Mouse (Mus musculus): ENCODE results near the gene Sh3glb1.
A peak's percentile ranks its signal among the peaks of the same experiment; 100 is the strongest.
"Not testable (repeated sequence)": the region's sequence is repeated elsewhere in the genome, so short reads cannot be mapped to it uniquely, and the experiment has no call there.

The Sh3glb1 gene

DNA sequence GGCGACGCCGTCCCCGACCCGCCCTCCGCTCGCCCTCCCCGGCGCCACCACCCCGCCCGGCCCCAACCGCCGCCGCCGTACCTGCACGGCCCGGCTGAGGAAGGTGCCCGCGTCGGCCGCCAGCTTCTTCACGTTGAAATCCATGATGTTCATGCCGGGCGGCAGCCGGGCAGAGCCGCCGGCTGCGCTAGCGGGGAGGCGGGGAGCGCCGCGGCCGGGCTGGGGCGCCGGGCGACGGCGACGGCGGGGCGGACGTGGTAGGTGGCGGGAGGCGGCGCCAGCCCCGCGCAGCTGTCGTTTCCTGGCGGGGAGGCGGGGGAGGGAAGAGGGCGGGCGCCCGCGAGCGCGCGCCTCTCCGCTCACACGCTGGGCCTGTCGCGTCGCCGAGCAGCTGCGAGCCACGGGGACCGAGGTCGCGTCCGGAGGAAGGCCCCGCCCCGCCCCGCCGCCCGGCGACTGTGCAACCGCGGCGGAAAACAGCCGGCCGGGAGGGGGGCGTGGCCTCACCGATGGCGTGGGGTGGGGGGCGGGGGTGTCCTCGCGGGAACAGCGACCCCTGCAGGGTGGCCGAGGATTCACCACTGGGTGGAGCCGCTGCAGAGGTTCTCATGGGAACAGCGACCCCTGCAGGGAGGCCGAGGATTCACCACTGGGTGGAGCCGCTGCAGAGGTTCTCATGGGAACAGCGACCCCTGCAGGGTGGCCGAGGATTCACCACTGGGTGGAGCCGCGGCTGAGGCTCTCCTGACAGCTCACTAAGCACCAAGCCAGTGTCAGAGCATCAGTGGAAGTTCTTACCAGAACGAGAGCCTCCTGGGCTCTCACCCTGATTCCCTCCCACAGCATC is at the start of gene Sh3glb1:
Gene Sh3glb1 (minus strand): TSS at position 435 of the 847 bp plus-strand sequence.
- DNase-seq, result peak; percentile 96

DNA sequence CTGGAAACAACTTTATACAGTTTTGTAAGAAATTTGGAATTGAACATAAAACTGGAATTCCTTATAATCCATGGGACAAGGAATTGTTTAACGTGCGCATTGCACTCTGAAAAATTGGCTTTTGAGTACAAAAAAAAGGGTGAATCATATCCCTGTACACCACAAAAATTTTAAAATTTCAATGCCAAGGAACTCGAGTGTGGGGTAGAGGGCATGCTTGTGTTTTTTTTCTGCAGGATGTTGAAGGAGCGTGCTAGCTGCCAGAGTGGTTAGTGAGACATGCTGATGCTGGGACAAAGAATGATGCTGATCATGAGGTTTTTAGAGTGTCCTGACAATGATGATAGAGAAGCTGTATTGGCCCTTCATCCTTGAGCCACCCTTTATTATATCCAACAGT is 45.0 kb upstream of the Sh3glb1 start:
- no peak for DNase-seq

- DNase-seq, result no peak
Measured at GRCm38 (mm10) chr3:144761454-144761853, 41.3 kb upstream of the Sh3glb1 start.

- DNase-seq, result no peak
Measured at GRCm38 (mm10) chr3:144760592-144761309, 40.6 kb upstream of the Sh3glb1 start, which contains the start of gene Clca3a1. Gene Clca3a1 (minus strand): TSS chr3:144760977.

DNA sequence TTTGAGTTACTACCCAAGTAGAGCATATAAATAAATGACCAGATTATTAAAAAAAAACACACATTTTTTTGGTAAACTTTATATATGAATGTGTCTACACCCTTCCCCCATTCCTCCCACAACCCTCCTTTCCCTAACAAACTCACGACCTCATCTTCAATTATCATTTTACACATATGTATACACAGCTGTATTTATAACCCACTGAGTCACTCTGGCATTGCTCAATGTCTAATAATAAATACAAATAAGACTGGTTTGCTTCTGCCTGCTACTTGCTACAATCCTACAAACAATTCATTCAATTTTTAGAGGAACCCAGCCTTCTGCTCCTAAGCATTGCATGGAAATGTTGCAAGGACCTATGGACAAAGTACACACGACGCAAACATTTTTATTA is 39.6 kb upstream of the Sh3glb1 start:
- DNase-seq, result no peak

- DNase-seq, result not testable (repeated sequence)
Measured at GRCm38 (mm10) chr3:144756103-144756502, 36.0 kb upstream of the Sh3glb1 start.

DNA sequence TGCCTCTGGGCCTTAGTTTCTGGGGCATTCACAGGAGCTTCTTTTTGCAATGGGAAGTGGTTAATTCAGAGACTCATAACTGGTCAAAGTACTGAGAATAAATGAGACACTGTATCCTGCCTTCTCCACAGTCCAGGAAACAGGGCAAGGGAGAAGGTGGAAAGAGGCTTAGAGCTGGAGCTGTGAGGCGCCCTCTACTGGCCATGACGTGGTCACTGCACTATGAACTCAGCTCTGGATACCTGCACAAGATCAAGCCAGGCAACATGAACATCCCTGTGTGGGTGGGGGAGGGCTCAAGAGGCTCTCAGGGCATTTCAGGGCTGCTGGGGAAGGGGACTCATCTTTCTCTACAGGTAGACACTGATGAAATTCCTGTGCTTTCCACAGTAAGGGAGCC is 33.0 kb upstream of the Sh3glb1 start:
- DNase-seq, result peak; percentile 5

DNA sequence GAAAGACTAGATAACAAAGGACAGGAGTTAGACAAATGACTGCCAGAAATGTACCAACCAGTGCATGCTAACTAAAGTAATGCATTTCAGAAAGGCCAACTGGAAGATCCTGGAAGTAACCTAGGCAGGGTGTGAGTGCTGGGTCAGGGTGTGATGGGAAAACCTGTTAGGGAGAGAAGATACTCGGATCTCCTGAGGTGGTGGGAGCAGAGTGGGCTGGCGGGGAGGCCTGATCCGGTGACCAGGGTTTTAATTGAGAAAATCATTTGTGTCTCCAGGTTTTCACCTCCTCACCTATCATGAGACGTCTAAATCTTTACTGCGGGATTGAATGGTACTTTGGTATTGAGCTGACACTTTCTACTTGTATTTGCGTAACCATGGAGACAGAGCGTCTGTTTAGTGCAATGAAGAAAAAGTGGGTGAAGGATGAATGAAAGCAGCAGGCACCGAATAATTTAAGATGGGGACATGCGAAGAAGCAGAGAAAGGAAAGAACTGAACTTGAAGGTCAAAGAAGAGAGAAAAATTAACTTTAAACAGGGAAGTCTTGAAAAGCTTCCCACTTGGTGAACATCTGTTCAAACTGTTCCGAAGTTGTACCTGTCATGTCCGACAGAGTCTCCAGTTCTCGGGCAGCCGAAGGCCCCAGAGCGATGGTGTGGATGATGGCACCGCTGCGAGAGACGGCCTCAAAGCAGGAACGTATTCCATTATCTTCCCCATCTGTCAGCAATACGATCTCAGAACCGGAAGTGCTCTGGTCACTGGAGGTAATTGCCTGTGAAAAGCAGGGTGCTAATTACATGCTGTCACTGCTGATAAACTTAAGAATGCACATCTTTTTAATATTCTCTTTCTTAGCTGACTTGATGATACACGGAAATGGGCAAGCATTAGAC is 29.2 kb upstream of the Sh3glb1 start:
- not testable (repeated sequence) for DNase-seq

- DNase-seq, result not testable (repeated sequence)
Measured at GRCm38 (mm10) chr3:144747706-144748105, 27.6 kb upstream of the Sh3glb1 start.

DNA sequence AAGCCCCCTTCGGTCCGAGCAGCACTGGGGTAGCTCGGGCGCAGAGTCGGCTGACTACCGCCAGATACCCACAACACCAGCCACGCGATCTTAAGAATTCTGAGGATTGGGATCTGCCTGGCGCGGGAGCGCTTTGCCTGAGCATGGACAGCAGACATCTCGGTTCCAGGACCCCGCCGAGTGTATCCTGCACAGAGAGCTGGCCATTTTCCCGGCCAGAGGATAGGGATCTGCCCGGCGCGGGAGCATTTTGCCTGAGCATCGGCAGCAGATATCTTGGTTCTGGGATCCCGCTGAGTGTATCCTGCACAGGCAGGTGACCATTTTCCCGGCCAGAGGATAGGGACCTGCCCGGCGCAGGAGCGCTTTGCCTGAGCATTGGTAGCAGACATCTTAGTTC is 18.3 kb upstream of the Sh3glb1 start:
- DNase-seq, result not testable (repeated sequence)

GRCm38 (mm10) chr3:144736831-144737230 is 16.7 kb upstream of the Sh3glb1 start:
- DNase-seq, result no peak

DNA sequence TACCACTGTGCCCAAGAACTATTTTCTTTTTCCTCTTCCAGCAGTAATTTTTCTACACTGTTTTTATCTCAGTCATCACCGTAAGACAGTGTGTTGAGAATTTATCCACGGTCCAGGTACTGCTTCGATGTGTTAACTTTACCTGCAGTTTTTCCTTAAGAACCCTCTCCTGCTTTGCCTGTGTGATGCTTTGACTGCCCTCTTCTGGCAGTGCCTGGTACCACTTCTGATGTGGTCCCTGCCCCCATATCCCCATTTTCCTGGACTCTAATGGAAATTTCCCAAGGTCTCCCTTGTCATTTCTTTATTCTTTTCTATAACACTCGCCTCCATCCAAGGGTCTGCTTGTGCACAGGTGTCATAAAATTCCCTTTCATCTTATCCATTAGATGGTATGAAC is 3.3 kb upstream of the Sh3glb1 start:
- peak; percentile 46 for DNase-seq

GRCm38 (mm10) chr3:144722566-144722965 is 2.4 kb upstream of the Sh3glb1 start:
- DNase-seq, result not testable (repeated sequence)

- DNase-seq, result no peak
Measured at GRCm38 (mm10) chr3:144721860-144722256, 1.7 kb upstream of the Sh3glb1 start.

DNA sequence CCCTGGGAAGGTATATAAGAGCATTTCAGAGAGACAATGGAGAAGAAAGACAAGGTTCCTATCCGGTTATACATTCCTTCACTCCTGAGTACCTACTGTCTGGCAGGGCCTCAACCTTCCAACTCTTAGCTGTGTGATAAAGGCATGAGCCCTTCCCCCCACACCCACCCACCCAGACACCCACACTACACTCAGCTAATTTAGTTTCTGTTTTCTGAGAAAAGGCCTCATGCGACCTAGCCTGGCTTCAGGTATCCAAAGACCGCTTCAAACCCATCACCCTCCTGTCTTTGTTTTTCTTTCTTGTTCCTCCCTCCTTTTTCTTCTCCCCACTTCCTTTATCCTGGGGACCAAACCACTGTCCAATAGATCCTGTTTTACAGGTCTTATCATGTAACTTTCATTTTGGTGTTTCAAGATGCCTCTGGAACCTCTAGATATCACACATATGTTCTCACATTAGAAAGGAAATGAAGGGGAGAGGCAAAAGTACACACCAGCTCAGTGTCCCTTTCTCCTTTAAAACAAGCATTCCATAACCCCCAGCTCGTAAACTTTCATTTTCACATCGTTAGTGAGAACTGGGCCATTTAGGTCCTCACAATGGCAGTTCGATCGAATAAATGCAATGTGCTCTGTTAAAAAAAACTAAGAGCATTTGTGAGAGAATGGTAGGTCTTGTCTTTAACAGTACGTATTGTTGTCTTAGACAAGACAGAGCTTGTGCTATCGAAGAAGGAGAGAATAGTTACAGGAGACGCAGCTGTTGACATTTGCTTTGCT is 1.1 kb upstream of the Sh3glb1 start:
- no peak for DNase-seq

DNA sequence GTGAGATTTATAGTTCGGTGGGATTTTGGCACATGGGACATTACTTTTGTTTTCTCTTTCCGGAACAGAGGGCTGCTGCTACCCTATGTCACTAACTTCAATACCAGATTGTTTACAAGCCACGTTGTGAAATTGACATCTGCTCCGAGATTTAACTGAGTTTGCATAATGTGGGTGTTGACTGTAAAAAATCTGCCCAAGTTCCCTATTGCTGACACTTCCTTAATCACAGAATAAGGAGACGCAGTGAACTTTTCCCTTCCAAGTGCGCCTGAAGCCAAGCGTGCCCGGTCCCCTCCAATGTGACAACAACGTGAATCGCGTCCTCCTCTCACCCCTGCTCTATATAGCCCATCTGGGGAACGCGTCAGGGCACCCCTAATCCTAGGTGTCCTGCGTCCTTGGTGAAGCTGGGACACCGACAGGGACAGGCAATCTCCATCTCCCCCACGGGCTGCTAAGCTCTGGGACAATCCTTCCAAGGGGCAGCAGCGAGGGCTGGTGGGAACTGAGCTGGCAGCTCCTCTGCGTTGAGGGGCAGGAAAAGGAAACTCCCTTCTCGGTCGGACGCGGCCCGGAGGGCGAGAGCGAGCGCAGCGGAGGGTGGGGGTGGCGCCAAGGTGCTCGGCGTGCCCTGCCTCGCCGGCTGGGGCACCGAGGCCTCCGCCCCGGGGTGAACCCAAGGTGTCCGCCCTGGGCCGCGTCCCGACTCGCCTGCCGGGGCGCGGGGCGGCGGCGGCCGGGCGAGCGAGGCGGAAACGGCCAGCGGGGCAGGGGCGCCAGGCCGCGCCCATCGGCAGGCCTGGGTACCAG is 841 bp downstream of the Sh3glb1 start:
- peak; percentile 59 for DNase-seq

GRCm38 (mm10) chr3:144718706-144719087 is 1.4 kb downstream of the Sh3glb1 start:
- peak; percentile 24 for DNase-seq

DNA sequence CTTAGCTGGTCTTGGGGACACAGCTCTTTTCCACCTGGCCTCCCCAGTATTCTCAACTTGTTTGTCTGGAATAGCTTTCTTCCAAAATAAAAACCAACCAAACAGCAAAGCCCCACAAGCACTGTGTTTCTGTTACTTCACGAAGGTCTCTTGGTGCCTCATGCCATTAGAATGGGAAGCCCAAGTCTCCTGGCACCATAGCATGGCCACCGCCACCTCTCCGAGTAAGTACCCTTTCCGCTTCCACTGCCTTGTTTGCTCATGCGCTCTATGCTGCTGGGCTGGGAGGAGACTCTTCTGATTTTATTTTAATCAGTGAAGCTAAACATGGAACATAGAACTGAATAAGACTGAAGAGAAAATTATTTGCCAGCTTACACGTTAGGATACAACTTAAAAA is 2.3 kb downstream of the Sh3glb1 start:
- DNase-seq, result no peak

DNA sequence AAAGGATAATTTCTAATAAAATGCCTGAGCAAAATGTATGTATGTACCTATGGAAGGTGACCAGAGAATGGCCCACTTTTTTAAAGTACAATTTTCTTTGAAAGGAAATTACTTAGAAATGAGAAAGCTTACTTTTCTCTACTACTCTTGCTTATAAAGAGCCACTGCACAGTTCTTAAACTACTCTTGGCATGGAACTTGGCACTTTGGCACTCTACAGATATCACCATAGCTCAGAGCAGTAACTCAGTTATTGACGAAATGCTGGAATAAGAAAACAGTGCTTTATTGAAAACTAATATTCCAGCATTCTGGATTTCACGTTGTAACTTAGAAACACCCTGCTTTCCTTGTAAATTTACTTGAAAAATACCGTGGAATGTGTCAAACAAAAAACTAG is 3.0 kb downstream of the Sh3glb1 start:
- no peak for DNase-seq

DNA sequence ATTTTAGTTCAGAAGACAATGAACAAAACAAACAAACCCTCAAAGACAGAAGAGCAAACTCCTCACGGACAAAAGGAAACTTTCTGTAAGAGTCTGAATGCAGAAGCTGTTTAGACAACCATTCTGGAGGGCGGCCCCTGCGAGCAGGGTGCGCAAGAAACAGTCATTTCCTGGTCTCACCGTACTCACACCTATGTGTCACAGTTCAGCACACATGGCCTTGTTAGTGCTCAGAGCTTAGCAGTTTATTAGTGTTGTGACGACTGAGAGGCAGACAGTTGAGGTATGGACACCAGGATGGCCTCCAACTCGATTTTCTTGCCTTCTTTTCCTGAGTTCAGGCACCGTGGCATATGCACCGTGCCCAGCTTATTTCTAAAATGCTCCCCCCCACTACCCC is 4.2 kb downstream of the Sh3glb1 start:
- DNase-seq, result no peak

DNA sequence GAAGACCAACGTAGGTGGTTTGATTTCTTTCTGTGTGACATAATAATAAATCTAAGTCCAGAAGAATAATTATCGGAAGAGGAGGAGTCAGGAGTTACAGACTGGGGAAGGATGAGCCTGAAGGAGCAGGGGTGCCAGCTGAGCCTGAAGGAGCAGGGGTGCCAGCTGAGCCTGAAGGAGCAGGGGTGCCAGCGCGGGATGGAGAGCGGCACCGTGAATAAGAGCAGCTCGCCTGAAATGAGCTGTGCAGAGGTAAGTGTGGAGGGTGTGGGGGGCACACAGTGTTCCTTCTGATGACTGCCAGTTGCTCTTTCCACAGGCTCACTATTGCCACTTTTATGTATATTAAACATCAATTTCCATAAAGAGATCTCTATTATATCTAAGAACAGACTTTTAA is 5.1 kb downstream of the Sh3glb1 start:
- no peak for DNase-seq
